In the genomic region with DNA sequence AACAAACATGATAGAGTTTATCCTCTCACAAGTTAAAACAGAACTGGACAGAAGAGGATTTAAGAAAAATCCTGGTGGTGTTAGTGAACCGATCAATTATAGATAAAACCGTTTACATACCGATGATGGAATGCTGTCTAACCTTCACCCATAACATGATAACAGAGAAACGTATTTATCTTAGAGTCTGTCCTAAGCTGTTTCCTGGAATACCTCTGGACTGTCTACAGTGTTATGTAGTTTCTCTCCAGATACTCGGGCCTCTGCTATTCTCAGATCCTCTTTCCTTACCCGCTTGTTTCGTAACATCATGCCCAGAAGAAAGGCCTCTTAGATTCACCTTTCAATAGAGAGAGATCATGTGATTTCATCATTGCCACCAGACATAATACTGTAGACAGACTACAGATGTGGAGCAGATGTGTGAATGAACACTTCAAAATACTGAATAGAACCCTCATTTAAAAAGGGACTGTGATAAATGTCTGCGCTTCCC, we compare ENCODE assay signal across 13 mouse cellular contexts.
"Had no signal": no experiment of that assay in that cellular context is flagged by ENCODE, and none has a peak within 500 bp of the region (broad histone marks: within the 10 kb centered on the region; RNA-seq: fewer than 3 reads in every experiment).

No protein-coding gene starts in this region.

- H3K27ac ChIP-seq: layer of hippocampus, adult 2 months; limb, embryonic 10.5 days; liver, embryonic 14.5 days had no signal

- H3K9me3 ChIP-seq: limb, embryonic 10.5 days had no signal

- H3K4me1 ChIP-seq: limb, embryonic 10.5 days had no signal

- H3K27me3 ChIP-seq: megakaryocyte, embryonic 14.5 days had no signal

- ATAC-seq: midbrain, embryonic 16.5 days had no signal

- H3K4me3 ChIP-seq: layer of hippocampus, adult 2 months; limb, embryonic 10.5 days; megakaryocyte, embryonic 14.5 days had no signal

- H3K9ac ChIP-seq: liver, embryonic 14.5 days had no signal

- H3K4me2 ChIP-seq: midbrain, embryonic 11.5 days had no signal

- H3K36me3 ChIP-seq: limb, embryonic 10.5 days had no signal

- DNase-seq: kidney, adult 11 months; kidney, postnatal 10 days; kidney, postnatal 4 days; lung, postnatal 36 days; right cerebral cortex, postnatal 14 days; thymus, adult 18-20 months; thymus, postnatal 14 days had no signal
